Mouse (Mus musculus) left cerebral cortex, adult 8-10 months (tissue): ENCODE results near the gene Sec16b. TPM values are rescaled to one million over a fixed set of nuclear protein-coding genes. Genes with fewer than 3 reads are reported as not detected.

Source experiments
- DNase-seq, 2 experiments: peaks; one replicate each; pipeline ENCODE4 v3.0.0; 2022; ENCODE audit warnings: low spot score in 2 of 2
- total RNA-seq, 4 experiments: library from RNA; stranded (reverse); gene quantifications; 2 replicates each; pipeline ENCODE4 v1.2.4; 2022

The Sec16b gene
- total RNA-seq, 4 experiments from 2014 or later: 0.89 to 1.1 (median 1.0) TPM

- DNase-seq: peak in 1 of 2 experiments; percentile 77
Observed at GRCm38 (mm10) chr1:157555738-157556137, 49.2 kb downstream of the Sec16b start.

- DNase-seq: no peak
Observed at GRCm38 (mm10) chr1:157556439-157556838, 49.9 kb downstream of the Sec16b start.

GRCm38 (mm10) chr1:157558145-157558544 lies 51.6 kb downstream of the Sec16b start:
- DNase-seq: no peak

GRCm38 (mm10) chr1:157559986-157560385 lies 53.5 kb downstream of the Sec16b start:
- no peak for DNase-seq

- DNase-seq: no peak
Observed at GRCm38 (mm10) chr1:157560654-157561386, 54.3 kb downstream of the Sec16b start.

- no peak for DNase-seq
Observed at GRCm38 (mm10) chr1:157567819-157568218, 61.3 kb downstream of the Sec16b start.

GRCm38 (mm10) chr1:157569263-157570090 lies 62.9 kb downstream of the Sec16b start:
- no peak for DNase-seq

GRCm38 (mm10) chr1:157575316-157575715 lies 68.8 kb downstream of the Sec16b start:
- no peak for DNase-seq

- no peak for DNase-seq
Observed at GRCm38 (mm10) chr1:157578336-157578735, 71.8 kb downstream of the Sec16b start.

GRCm38 (mm10) chr1:157586556-157586955 lies 80.0 kb downstream of the Sec16b start:
- no peak for DNase-seq

GRCm38 (mm10) chr1:157592039-157592438 lies 85.5 kb downstream of the Sec16b start:
- DNase-seq: no peak

- no peak for DNase-seq
Observed at GRCm38 (mm10) chr1:157594561-157594960, 88.0 kb downstream of the Sec16b start.

GRCm38 (mm10) chr1:157595165-157595564 lies 88.6 kb downstream of the Sec16b start:
- DNase-seq: no peak

GRCm38 (mm10) chr1:157604513-157604912 lies 98.0 kb downstream of the Sec16b start:
- DNase-seq: no peak

Other genes starting within 250 kb of the Sec16b start
- 10 to 100 TPM; 72.5 to 78.8 (median 74.9) TPM for gene Rasal2, start 94.1 kb upstream of the Sec16b start, total RNA-seq
- 1 to 10 TPM; 5.4 to 8.3 (median 7.5) TPM for gene Cryzl2, start 48.2 kb upstream of the Sec16b start, total RNA-seq